Mouse (Mus musculus) mouse embryonic stem cell (cell line): ENCODE data around the gene Rasgrf1.

Experiments used
- in situ Hi-C, 2 experiments: fragments of 300-500 bp; cut with MboI; formaldehyde crosslinking; loops; 1 replicate in 1 of 2; 3 replicates in 1 of 2; pipeline ENCODE4 v1.14.3; 2019 to 2020; ENCODE audit warnings: low sequenced_read_pairs in 2 of 2, low pct_unique_long_range_greater_than_20kb in 1 of 2, mixed read lengths in 1 of 2; ENCODE audit not compliant: unreplicated experiment in 1 of 2

The Rasgrf1 gene

DNA sequence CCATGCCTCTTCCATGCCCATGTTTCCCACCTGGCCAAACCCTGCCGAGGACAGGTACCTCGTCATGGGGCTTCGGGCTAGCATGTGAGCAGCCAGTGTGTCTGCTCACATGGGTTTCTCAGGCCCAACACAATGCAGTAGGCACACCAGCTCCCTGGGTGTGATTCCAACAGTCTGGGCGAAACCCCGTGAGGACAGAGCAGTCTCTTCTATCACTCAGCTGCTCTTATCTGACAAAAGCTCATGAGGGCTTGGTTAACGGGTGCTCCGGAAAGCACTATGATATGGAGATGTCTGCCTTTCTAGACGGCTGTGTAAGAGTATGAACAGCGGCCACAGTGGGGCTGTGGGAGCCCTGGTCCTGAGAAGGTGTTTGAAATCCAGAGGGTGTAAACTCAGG lies 37.1 kb downstream of the Rasgrf1 start:
- in situ Hi-C loops = no loop called here

DNA sequence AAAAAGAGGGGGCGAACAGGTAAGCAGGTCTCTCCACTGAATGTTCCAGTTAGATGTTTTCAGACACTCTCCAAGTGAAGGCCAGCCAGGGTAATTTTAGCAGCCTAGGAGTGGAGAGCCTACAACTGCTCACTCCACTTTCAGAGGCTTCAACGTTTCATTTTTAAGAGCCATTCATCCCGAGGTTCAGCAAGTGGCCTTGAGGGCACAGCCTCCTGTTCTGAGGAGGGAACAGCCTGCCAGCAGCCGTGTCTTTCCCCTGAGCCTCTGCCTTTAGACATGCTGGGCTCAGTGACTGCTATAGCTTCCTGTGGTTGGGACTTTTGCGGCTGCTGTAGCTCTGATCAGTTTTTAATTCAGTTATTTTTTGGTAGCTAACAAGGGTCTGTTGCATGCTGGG lies 38.9 kb downstream of the Rasgrf1 start:
- in situ Hi-C loops = no loop called here

DNA sequence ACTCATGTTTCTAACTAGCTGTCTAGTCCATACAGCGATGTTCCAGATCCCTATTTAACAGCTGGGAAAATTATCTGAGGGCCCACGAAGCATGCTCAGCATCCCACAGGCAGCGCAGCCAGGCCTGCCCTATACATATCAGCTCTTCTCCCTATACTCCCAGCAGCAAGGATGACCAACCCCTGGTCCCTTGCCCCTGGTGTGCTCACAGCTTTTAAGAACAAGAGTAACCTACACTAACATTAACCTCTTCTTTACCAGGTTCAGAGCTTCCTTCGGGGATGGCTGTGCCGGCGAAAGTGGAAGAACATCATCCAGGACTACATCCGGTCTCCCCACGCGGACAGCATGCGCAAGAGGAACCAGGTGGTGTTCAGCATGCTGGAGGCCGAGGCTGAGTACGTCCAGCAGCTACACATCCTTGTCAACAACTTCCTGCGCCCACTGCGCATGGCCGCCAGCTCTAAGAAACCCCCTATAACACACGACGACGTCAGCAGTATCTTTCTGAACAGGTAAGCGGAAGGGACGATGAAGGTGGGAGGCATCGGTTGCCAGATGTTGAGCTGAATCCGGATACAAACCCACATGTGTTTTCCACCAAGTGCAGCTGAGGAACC lies 44.0 kb downstream of the Rasgrf1 start:
- in situ Hi-C loops = no loop called here

- in situ Hi-C loops = no loop called here
Measured at GRCm38 (mm10) chr9:89954860-89955479, 45.3 kb downstream of the Rasgrf1 start.

GRCm38 (mm10) chr9:89958959-89959358 lies 49.3 kb downstream of the Rasgrf1 start:
- in situ Hi-C loops = no loop called here

GRCm38 (mm10) chr9:89964091-89964490 lies 54.4 kb downstream of the Rasgrf1 start:
- in situ Hi-C loops = no loop called here

DNA sequence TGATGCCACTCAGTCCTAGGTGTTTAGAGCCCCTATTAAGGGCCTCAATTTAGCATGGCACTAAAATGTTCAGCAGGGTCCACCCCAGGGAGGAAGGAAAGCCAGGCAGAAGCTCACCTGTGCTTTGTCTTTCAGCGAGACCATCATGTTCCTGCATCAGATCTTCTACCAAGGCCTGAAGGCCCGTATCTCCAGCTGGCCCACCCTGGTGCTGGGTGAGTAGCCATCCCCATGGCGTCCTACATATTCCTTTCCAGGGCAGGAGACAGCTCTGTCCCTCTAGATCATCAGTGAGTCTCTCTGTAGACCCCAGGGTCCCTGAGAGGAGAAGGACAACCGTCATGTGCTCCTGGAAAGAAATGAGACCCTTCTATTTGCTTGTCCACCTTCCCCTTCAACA lies 58.0 kb downstream of the Rasgrf1 start:
- in situ Hi-C loops = no loop called here

- in situ Hi-C loops = no loop called here
Measured at GRCm38 (mm10) chr9:89968836-89969450, 59.2 kb downstream of the Rasgrf1 start.

DNA sequence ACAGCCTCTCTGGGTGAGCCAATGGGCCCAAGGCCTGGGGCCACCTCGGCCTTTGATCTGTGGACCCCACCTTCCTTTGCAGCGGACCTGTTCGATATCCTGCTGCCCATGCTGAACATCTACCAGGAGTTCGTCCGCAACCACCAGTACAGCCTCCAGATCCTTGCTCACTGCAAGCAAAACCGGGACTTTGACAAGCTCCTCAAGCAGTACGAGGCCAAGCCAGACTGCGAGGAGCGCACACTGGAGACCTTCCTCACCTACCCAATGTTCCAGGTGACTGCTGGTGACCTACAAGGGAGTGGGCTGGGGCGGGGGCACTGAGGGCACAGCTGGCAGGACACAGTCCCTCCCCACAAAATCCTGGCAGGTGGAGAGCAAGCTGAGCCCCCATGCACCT lies 60.6 kb downstream of the Rasgrf1 start:
- in situ Hi-C loops = loop anchor here (5.0 to 10.0 kb wide), 2 partner anchors 143 to 145 kb away; no protein-coding TSS in a partner anchor

GRCm38 (mm10) chr9:89970886-89971486 lies 61.3 kb downstream of the Rasgrf1 start:
- in situ Hi-C loops = loop anchor here (5.0 to 10.0 kb wide), 2 partner anchors 144 to 146 kb away; no protein-coding TSS in a partner anchor

DNA sequence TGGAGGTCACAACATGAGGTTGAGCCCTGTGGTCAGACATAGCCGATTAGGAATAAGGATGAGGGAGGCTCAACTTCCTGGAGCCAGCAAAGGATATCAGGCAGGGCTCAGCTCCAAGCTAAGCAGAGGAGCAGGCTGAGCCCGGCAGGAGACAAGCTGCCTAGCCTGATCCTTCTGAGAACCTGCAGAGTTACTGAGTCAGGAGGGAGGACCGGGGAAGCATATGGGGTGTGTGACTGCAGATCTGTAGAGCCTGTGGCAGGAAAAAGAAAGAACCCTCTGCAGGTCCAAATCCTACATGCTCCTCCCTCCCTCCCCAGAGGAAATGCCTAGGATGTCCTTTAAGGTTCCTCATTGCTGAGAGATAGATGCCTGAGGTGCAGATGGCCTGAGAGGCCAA lies 62.6 kb downstream of the Rasgrf1 start:
- in situ Hi-C loops = loop anchor here (5.0 to 10.0 kb wide), 2 partner anchors 145 to 148 kb away; no protein-coding TSS in a partner anchor

GRCm38 (mm10) chr9:89973856-89974255 lies 64.1 kb downstream of the Rasgrf1 start:
- in situ Hi-C loops = loop anchor here (5.0 to 10.0 kb wide), 2 partner anchors 147 to 149 kb away; no protein-coding TSS in a partner anchor

DNA sequence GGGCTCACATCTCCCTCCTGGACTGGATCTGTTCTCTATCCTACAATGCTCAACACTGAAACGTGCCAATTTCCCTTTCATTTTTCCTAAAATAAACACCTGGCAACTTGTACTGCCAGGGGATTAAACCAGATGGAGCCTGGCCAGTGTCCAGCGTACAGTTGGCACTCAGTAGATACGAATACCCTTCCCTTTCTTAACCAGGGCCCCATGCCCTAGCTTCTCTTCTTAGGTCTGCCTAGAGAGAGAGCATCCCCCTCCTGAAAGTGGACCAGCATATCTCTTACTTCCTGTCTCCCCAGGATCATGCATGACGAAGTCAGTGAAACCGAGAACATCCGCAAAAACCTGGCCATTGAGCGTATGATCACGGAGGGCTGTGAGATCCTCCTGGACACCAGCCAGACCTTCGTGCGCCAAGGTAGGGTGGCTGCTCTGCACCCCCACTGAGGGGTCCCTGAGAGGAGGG lies 64.8 kb downstream of the Rasgrf1 start:
- in situ Hi-C loops = loop anchor here (5.0 to 10.0 kb wide), 2 partner anchors 147 to 150 kb away; no protein-coding TSS in a partner anchor

DNA sequence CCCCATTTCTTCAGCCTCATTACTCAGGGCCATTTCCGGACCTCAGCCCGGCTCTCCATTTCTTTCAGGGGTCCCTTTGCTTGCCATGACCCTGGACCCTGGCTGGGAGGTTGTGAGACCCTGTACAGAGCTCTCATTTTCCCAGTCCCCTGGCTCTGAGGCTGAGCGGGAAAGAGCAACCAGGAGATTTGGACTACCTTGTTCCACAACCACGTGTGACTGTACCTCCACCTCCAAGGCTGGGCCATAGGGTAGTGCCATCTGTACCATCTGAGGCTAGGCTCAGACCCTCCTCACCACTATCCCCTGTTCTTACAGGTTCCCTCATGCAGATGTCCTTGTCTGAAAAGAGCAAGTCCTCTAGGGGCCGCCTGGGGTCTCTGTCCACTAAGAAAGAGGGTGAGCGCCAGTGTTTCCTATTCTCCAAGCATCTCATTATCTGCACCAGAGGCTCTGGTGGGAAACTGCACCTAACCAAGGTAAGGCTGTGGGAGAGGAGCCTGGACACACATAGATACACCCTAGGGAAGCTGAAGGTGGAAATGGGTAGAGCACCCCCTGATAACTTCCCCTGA lies 66.7 kb downstream of the Rasgrf1 start:
- in situ Hi-C loops = loop anchor here in 1 of 2 experiments (10.0 kb wide), 1 partner anchor 152 kb away; no protein-coding TSS in a partner anchor

DNA sequence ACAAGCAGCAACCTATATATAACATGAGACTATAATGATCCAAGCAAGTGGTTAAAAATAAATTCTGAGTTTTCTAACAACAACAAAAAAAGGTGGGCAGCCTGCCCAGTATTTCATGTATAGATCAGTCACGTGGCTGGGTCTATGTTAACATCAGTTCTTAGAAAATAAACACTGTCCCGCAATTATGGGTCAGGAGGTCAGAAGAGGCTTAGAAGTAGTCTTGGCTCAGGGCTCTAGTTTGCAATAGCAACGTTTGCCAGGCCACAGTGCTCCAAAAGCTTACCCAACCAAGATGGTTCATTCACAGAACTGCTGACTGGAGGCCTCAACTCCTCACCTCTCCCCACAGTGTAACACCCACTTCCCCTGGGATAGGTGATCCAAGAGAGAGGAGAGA lies 69.5 kb downstream of the Rasgrf1 start:
- in situ Hi-C loops = loop anchor here in 1 of 2 experiments (10.0 kb wide), 1 partner anchor 154 kb away; no protein-coding TSS in a partner anchor

- in situ Hi-C loops = no loop called here
Measured at GRCm38 (mm10) chr9:89982256-89982655, 72.5 kb downstream of the Rasgrf1 start.

DNA sequence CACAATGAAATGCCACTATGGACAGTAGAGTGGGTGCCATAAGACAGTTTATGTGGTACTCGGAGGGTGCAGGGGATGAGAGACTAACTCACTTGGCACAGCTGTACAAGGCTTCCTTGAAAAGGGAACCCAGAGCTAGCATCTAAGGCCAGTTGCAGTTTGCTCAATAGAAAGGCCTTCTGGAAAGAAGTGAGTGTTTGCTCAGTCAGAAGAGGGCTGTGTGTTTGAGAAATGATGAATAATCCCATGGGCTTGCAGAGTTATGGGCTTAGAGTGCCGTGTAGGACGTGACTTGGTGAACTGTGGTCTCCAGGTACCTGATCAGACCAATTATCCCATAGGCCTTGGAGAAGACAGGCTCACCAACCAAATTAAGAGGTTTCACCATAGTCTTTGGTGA lies 78.3 kb downstream of the Rasgrf1 start:
- in situ Hi-C loops = no loop called here

GRCm38 (mm10) chr9:89988811-89989528 lies 79.3 kb downstream of the Rasgrf1 start:
- in situ Hi-C loops = no loop called here
